In genomic region chr8:82361061-82361460, GRCm38 (mm10) we compare ENCODE assay signal across 18 mouse cellular contexts. TPM values are rescaled to one million over a fixed set of nuclear protein-coding genes. Genes with fewer than 3 reads are reported as not detected.
"Had no signal": no experiment of that assay in that cellular context is flagged by ENCODE, and none has a peak within 500 bp of the region (broad histone marks: within the 10 kb centered on the region; RNA-seq: fewer than 3 reads in every experiment).

No protein-coding gene starts in this region.

- H3K27me3 ChIP-seq: liver, embryonic 15.5 days; lung, embryonic 15.5 days; midbrain, embryonic 13.5 days; midbrain, embryonic 15.5 days; neural tube, embryonic 12.5 days had no signal

- H3K4me3 ChIP-seq: liver, embryonic 15.5 days; lung, embryonic 15.5 days; midbrain, embryonic 13.5 days; midbrain, embryonic 15.5 days; neural tube, embryonic 12.5 days had no signal

- ATAC-seq: liver, postnatal 0 days; lung, postnatal 0 days; midbrain, embryonic 13.5 days; midbrain, embryonic 15.5 days had no signal

- H3K4me1 ChIP-seq: liver, embryonic 15.5 days; lung, embryonic 15.5 days; midbrain, embryonic 13.5 days; midbrain, embryonic 15.5 days; neural tube, embryonic 12.5 days had no signal

- H3K9ac ChIP-seq: liver, embryonic 15.5 days; liver, postnatal 0 days; lung, embryonic 15.5 days; midbrain, embryonic 13.5 days; midbrain, embryonic 15.5 days; neural tube, embryonic 12.5 days had no signal

- H3K36me3 ChIP-seq: liver, embryonic 15.5 days; lung, embryonic 15.5 days; midbrain, embryonic 13.5 days; midbrain, embryonic 15.5 days; neural tube, embryonic 12.5 days had no signal

- H3K27ac ChIP-seq: liver, embryonic 15.5 days; lung, embryonic 15.5 days; macrophage; midbrain, embryonic 13.5 days; midbrain, embryonic 15.5 days; neural tube, embryonic 12.5 days had no signal

- H3K9me3 ChIP-seq: liver, embryonic 15.5 days; lung, embryonic 15.5 days; midbrain, embryonic 13.5 days; midbrain, embryonic 15.5 days; neural tube, embryonic 12.5 days had no signal

- DNase-seq: liver, postnatal 0 days; lung, adult 2 months; lung, postnatal 14 days; lung, postnatal 36 days; right cerebral cortex, postnatal 25 days; right cerebral cortex, postnatal 4 days; spleen, adult 18-20 months; thymus, adult 2 months; thymus, postnatal 25 days; thymus, postnatal 4 days had no signal

RNA-seq across cellular contexts. Expression of gene Il15, which starts 42.0 kb away (rescaled TPM):
- polyA plus RNA-seq: neural tube, embryonic 14.5 days had no signal
